Mouse (Mus musculus) heart, postnatal 10 days (tissue): Measurements from ENCODE around the gene Cyp4a12a. TPM values are rescaled to one million over a fixed set of nuclear protein-coding genes. Genes with fewer than 3 reads are reported as not detected.
"Not testable (repeated sequence)": the region's sequence is repeated elsewhere in the genome, so short reads cannot be mapped to it uniquely, and the experiment has no call there.

Experiments used
- DNase-seq, 2 experiments: peaks; one replicate each; pipeline ENCODE4 v3.0.0; 2021
- intact Hi-C: fragments of 180-260 bp; cut with DNase I; formaldehyde crosslinking; loops from one replicate; pipeline ENCODE4 v1.15.1; 2025
- total RNA-seq, 2 experiments: library from RNA; stranded (reverse); gene quantifications; 2 replicates each; pipeline ENCODE4 v1.2.3; 2021

The Cyp4a12a gene
- total RNA-seq, result not detected

DNA sequence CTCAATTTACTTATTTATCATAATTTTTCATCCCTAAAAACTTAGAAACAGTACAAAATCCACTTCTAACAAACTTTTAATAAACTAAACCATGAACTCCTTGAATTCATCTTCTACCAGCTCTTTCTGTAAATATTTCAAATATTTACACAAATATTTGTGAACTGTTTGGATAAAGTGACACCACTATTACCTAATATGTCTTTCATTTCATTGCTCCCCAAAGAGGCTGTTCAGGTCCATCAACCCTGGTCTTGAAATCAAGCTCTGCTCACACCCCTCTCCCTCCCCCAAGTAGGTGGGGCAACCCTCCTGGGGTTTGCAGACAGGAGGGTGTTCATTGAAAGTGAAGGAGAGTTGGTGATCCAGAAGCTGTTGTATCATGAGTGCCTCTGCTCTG, at the start of gene Cyp4a12a:
TSS of gene Cyp4a12a (plus strand) at position 301 of the 400 bp plus-strand sequence.
- DNase-seq, intact Hi-C loops: not testable (repeated sequence)

DNA sequence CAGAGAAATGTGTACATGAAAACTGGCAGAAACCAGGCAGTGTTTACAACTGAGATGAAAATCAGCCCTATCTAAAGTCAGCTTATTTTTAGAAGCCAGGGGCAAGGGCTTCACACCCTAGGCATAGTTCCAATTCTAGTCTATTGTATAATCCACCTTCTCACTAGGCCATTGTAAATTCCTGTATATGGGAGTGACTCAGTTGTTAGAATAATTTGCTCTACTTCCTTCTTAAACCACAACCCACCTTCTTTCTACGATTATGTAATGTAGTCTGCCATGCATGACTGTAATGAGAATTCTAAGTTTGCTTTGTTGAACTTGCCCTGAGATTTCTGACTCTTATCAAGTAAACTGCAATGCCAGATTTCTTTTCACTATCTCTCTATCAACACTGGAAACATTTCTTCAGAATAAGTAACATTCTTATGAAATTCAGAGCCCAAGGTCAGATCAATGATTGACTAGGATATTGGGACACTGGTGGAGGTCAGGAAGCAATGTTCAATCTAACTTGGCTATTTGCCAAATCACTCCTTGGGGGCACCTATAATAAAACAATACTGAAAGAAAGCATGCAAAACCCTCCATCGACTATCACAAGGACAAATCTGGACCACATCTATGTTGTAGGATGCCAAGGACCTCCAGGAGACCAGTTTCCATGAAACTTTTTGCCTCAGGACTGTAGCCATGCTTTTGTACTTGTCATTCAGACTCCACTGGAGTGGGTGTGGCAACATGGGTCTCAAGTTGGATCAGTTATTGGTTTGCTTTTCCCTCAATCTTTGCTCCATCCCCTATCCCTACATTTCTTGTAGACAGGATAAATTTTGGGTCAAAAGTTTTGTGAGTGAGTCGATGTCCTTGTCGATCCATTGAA, 33.9 kb upstream of the Cyp4a12a start:
- intact Hi-C loops, DNase-seq: not testable (repeated sequence)

- intact Hi-C loops, DNase-seq: not testable (repeated sequence)
Measured at GRCm38 (mm10) chr4:115278215-115278982, 20.4 kb upstream of the Cyp4a12a start.

DNA sequence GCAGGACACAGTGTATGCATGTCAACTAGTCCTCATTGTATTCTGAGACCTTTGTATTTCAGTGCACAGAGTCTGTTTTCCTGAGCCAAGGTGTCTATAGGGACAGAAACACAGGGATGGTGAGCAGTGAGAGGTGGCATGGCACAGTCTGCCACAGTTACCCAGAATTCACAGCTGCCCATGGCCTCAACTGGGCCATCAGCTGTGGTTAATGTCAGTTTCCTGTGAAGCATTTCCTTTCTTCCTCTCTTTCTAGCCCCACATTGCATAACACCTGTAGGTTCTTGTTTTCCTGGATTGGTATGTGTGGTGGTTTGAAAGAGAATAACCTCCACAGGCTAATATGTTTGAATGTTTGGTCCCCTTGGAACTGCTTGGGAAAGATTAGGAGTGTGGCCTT, 18.5 kb upstream of the Cyp4a12a start:
- intact Hi-C loops, result no loop called here

GRCm38 (mm10) chr4:115280779-115281178, 18.1 kb upstream of the Cyp4a12a start:
- DNase-seq, intact Hi-C loops: not testable (repeated sequence)

More for the DNA sequence above, 18.5 kb upstream of the Cyp4a12a start:
- DNase-seq, result no peak

GRCm38 (mm10) chr4:115281231-115281767, 17.5 kb upstream of the Cyp4a12a start:
- DNase-seq, intact Hi-C loops: not testable (repeated sequence)

- intact Hi-C loops, DNase-seq: not testable (repeated sequence)
Measured at GRCm38 (mm10) chr4:115325722-115326121, 26.9 kb downstream of the Cyp4a12a start.

DNA sequence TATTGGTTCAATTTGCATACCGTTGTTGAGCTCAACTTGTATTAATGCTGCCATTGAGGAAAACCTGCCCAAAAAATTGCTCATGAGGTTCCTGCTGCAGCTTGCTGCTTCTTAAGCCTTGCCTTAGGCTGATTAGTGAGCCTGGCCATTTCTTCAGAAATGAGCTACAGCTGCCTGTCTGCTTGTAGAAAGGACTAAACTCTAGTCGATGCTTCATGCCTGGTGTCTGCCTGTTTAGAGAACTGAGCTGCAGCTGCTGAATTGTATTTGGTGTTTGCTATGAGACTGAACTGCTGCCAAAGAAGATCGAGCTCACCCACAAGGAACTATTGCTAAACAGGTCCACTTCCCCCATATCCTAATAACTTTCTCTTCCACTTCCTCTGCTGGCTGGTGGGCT, 66.8 kb downstream of the Cyp4a12a start:
- not testable (repeated sequence) for DNase-seq
- intact Hi-C loops, result loop anchor here (10.0 kb wide), 1 partner anchor 349 kb away; no protein-coding TSS in a partner anchor

GRCm38 (mm10) chr4:115368067-115368466, 69.2 kb downstream of the Cyp4a12a start:
- intact Hi-C loops, result loop anchor here (10.0 kb wide), 1 partner anchor 347 kb away; no protein-coding TSS in a partner anchor
- peak; percentile 6 to 27 for DNase-seq

Other genes with a start within 250 kb of the Cyp4a12a start
- 1 to 10 TPM; 7.2 to 7.3 TPM for gene Tal1, start 242.6 kb upstream of the Cyp4a12a start, total RNA-seq
- gene Pdzk1ip1, start 210.3 kb upstream of the Cyp4a12a start, total RNA-seq, result 1 to 10 TPM in 1 of 2 experiments, under 1 TPM in 1; 0.74 to 1.5 TPM
- not detected for gene Cyp4x1, start 164.8 kb upstream of the Cyp4a12a start, total RNA-seq
- not detected for gene Cyp4a29, start 57.0 kb upstream of the Cyp4a12a start, total RNA-seq
- not detected for gene Cyp4a12b, start 112.6 kb downstream of the Cyp4a12a start, total RNA-seq
- gene Cyp4a30b, start 153.6 kb downstream of the Cyp4a12a start, total RNA-seq, result not detected
- gene Cyp4a14, start 197.1 kb downstream of the Cyp4a12a start, total RNA-seq, result not detected
- gene Cyp4a10, start 219.2 kb downstream of the Cyp4a12a start, total RNA-seq, result not detected